Mouse (Mus musculus) intestine, embryonic 14.5 days (tissue): ENCODE results near the gene Eef2k. TPM values are rescaled to one million over a fixed set of nuclear protein-coding genes. Genes with fewer than 3 reads are reported as not detected.
A peak's percentile ranks its signal among the peaks of the same experiment; 100 is the strongest.

Source experiments
- ATAC-seq: fragments of 200-750 bp; cut with Nextera tagmentation; replicated peaks from 2 replicates; pipeline ENCODE4 v1.8.0; 2017; ENCODE audit warnings: low read depth, moderate number of reproducible peaks, moderate TSS enrichment, moderate library complexity; ENCODE audit not compliant: low FRiP score, low TSS enrichment
- DNase-seq: peaks from one replicate; pipeline ENCODE4 v3.0.0-alpha.2; 2018; ENCODE audit warnings: low spot score
- H3K27ac ChIP-seq: fragments of 300-500 bp; sonication (generic); 2 replicates; pipeline ENCODE4 v1.5.1; 2014; ENCODE audit warnings: low read depth, mild to moderate bottlenecking, control low read depth
- H3K27me3 ChIP-seq: fragments of 300-500 bp; sonication (generic); replicated peaks from 2 replicates; pipeline ENCODE4 v1.6.1; 2014; ENCODE audit warnings: low read length, control low read depth; ENCODE audit not compliant: control insufficient read depth, insufficient read depth
- H3K36me3 ChIP-seq: fragments of 300-500 bp; sonication (generic); 2 replicates; pipeline ENCODE4 v1.6.1; 2014; ENCODE audit warnings: low read length, control low read depth; ENCODE audit not compliant: control insufficient read depth, insufficient read depth
- H3K4me1 ChIP-seq: fragments of 300-500 bp; sonication (generic); replicated peaks from 2 replicates; pipeline ENCODE4 v1.6.1; 2014; ENCODE audit warnings: low read length, control low read depth, mixed read lengths; ENCODE audit not compliant: control insufficient read depth, insufficient read depth
- H3K4me2 ChIP-seq: fragments of 300-500 bp; sonication (generic); 2 replicates; pipeline ENCODE4 v1.6.1; 2014; ENCODE audit warnings: low read length
- H3K4me3 ChIP-seq: fragments of 300-500 bp; sonication (generic); 2 replicates; pipeline ENCODE4 v1.5.1; 2014; ENCODE audit warnings: low read depth, low read length, control low read depth, mixed read lengths
- H3K9ac ChIP-seq: fragments of 300-500 bp; sonication (generic); 2 replicates; pipeline ENCODE4 v1.6.1; 2014; ENCODE audit warnings: mild to moderate bottlenecking, low read length
- H3K9me3 ChIP-seq: fragments of 300-500 bp; sonication (generic); 2 replicates; pipeline ENCODE4 v1.6.1; 2016; ENCODE audit warnings: low read length, control low read depth; ENCODE audit not compliant: control insufficient read depth
- WGBS: fragments of 180-500 bp; shearing (Covaris S2); extraction: QIAGEN DNeasy Blood & Tissue Kit; methylation state at CpG from one replicate; pipeline ENCODE4 v1.1.7; 2014; 5-methylcytosine and 5-hydroxymethylcytosine counted together
- polyA plus RNA-seq: library from polyadenylated mRNA; unstranded; fragments of >200 nt; fragmentation: Nextera tagmentation; extraction: Ambion mirVana; gene quantifications from 2 replicates; pipeline ENCODE4 v1.2.1, GENCODE M21; 2014

Gene Eef2k
- polyA plus RNA-seq, 1 experiment from 2014 or later, result 18.8 TPM

- Histone ChIP-seq H3K27ac (no peak overlapping the region), H3K36me3 (no peaks in the 10 kb centered on the region), H3K4me2 (no peak overlapping the region), H3K9ac (no peak overlapping the region), H3K4me1 (no peaks in the 10 kb centered on the region; the same call in 1 of the 2 replicates), H3K4me3 (no peak overlapping the region), H3K9me3 (no peaks in the 10 kb centered on the region), H3K27me3 (no peaks in the 10 kb centered on the region)
- 63% methylated on average over 5 of the region's 5 CpGs for WGBS
- DNase-seq, result no peak
- ATAC-seq, result no peak
Measured at GRCm38 (mm10) chr7:120838436-120839160, 4.0 kb upstream of the Eef2k start.

DNA sequence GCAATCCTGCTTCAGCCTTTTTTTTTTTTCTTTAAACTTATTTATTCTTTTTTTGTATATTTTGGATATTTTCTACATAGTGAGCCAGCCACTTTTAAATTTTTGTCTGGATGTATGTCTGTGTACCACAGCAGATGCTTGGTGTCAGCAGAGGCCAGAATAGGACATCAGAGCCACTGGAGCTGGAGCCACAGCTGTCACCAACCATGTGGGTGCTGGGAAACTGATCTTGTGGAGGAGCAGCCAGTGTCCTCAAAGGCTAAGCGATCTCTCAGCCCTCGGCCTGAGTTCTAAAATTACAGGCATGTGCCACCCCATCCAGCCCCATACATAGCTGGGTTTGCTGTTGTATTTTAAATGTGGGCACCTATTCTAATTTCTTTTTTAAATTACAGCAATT, 2.8 kb upstream of the Eef2k start:
- 88% methylated on average over 2 of the region's 2 CpGs for WGBS
- Histone ChIP-seq H3K4me1 (peaks cover 8% of the 10 kb centered on the region; the same call in 1 of the 2 replicates), H3K4me3 (no peak overlapping the region), H3K27me3 (no peaks in the 10 kb centered on the region), H3K36me3 (no peaks in the 10 kb centered on the region), H3K4me2 (no peak overlapping the region), H3K27ac (no peak overlapping the region), H3K9me3 (no peaks in the 10 kb centered on the region), H3K9ac (no peak overlapping the region)
- ATAC-seq (no peak), DNase-seq (no peak)

- DNase-seq (peak; percentile 91), ATAC-seq (peak; percentile 70)
- no peaks in the 10 kb centered on the region for H3K27me3 ChIP-seq
- no peaks in the 10 kb centered on the region for H3K9me3 ChIP-seq
- H3K9ac ChIP-seq, result peak overlapping the region; percentile 83
- 0% methylated on average over 37 of the region's 40 CpGs for WGBS
- peak overlapping the region; percentile 94 for H3K27ac ChIP-seq
- peaks cover 11% of the 10 kb centered on the region; the same call in 1 of the 2 replicates for H3K4me1 ChIP-seq
- peak overlapping the region; percentile 72 for H3K4me3 ChIP-seq
- H3K36me3 ChIP-seq, result peaks cover 4% of the 10 kb centered on the region; the same call in 1 of the 2 replicates
- H3K4me2 ChIP-seq, result peak overlapping the region; percentile 71
Measured at GRCm38 (mm10) chr7:120843037-120843621, 498 bp downstream of the Eef2k start.

DNA sequence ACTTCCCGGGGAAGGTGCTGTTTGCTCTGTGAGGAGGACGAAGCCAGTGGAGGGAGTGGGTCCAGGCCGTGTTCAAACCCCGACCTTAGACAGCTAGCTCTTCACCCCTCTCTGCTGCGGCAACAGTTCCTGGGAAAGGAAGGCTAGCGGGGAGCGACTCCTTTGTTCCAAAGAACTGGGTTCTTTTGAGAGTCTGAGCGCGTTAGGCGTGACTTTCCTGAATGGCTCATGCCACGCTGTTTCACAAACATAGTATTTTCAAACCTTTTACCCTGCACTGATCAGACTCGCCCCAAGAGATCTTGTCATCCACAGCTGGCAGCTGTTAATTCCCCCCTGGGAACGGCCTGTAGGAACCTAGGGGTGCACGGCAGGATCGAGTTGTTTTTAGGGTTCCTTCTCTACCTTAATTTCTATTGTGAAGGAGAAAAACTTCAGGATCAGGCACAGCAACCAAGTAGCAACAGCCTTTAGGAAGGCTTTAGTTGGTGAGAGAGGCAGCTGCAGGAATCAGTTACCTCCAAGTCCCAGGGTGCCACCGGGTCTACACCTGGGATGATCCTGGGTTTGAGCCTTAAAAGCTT, 1.3 kb downstream of the Eef2k start:
- 6% methylated on average over 16 of the region's 16 CpGs for WGBS
- ATAC-seq (no peak), DNase-seq (no peak)
- Histone ChIP-seq H3K9me3 (no peaks in the 10 kb centered on the region), H3K9ac (peak overlapping the region; percentile 83), H3K4me3 (peak overlapping the region; percentile 72), H3K27me3 (no peaks in the 10 kb centered on the region), H3K4me2 (peak overlapping the region; percentile 71), H3K36me3 (peaks cover 4% of the 10 kb centered on the region; the same call in 1 of the 2 replicates), H3K4me1 (peaks cover 11% of the 10 kb centered on the region; the same call in 1 of the 2 replicates), H3K27ac (peak overlapping the region; percentile 94; the same call in 1 of the 2 replicates)

DNA sequence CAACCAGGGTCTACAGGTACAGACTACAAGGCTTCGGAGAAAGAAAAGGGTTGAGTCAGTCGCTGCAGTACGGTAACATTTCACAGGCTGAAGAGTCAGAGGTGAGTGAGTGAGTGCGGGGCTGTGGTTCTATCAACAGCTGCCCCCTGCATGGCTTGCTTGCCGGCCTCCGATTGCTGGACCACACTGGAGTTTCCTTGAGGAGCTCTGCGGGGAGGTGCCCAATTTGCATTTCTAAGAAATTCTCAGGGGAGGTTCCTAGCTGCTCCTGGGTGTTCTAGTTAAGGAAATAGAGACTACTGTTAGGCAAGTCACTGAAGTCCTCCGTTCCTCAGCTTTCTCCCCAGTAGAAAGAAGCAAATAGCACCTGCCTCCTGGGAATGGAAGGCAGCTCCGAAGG, 2.1 kb downstream of the Eef2k start:
- peak overlapping the region; percentile 71 for H3K4me2 ChIP-seq
- 33% methylated on average over 9 of the region's 9 CpGs for WGBS
- no peak for DNase-seq
- H3K9ac ChIP-seq, result 0 out of 2 replicates have a peak overlapping the region, but pooled peaks have one; percentile 83
- H3K9me3 ChIP-seq, result no peaks in the 10 kb centered on the region
- no peak for ATAC-seq
- H3K4me1 ChIP-seq, result peaks cover 11% of the 10 kb centered on the region; the same call in 1 of the 2 replicates
- H3K36me3 ChIP-seq, result peaks cover 4% of the 10 kb centered on the region; the same call in 1 of the 2 replicates
- H3K27ac ChIP-seq, result no peak overlapping the region
- H3K27me3 ChIP-seq, result no peaks in the 10 kb centered on the region
- H3K4me3 ChIP-seq, result peak overlapping the region; percentile 72

DNA sequence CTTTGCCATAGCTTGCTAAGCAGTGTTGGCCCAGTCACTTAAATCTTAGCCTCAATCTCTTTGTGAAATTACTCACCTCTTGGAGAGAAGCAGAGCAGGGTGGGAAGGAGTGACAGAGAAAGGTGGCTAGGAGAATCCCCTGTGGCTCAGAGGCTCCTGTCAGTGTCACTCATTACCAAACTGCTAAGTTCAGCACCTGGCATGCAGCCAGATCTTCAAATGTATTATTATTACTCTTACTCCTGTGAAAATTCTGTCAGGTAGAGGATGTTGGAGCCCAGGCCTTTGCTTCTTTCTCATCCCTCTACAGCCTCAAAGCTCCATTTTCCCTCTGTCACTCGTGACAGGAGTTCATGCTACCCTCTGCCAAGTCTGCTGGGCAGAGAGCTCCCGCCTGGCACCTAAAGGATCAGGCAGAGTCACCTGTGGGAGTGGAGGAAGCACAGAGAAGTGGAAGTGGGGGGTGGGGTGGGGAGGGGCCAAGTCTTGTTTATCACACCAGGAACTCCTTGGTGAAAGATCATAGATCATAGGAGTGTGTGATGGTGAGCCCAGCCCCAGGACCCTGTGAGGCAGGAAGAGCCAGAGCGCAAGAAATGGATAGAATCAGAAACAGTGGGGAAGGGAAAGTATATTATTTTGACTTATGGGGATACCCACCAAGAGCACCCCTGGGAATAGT, 6.3 kb downstream of the Eef2k start:
- no peak overlapping the region for H3K4me3 ChIP-seq
- H3K4me2 ChIP-seq, result no peak overlapping the region
- no peaks in the 10 kb centered on the region for H3K9me3 ChIP-seq
- H3K36me3 ChIP-seq, result peaks cover 4% of the 10 kb centered on the region; the same call in 1 of the 2 replicates
- H3K27ac ChIP-seq, result no peak overlapping the region
- H3K9ac ChIP-seq, result no peak overlapping the region
- peaks cover 11% of the 10 kb centered on the region; the same call in 1 of the 2 replicates for H3K4me1 ChIP-seq
- H3K27me3 ChIP-seq, result no peaks in the 10 kb centered on the region
- 69% methylated on average over 3 of the region's 3 CpGs for WGBS
- no peak for DNase-seq
- ATAC-seq, result no peak

DNA sequence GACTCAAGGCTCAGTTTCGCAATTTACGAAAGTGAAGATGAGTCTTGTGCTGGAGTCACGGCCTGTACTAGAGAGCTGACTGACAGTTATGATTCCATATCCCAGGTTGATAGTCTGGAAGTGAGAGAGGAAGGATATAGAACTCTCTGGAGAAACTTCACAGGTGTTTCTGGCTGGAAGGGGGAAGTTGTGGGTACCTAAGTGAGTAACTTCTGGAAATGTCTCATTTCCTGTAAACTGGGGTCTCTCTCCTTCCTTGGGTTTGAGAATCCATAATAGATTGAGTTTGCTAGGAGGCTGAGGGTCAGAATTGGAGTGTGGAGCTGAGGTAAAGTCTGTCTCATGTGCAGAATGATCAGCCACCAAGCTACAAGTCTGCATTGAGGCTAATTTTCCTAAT, 7.5 kb downstream of the Eef2k start:
- H3K4me2 ChIP-seq, result no peak overlapping the region
- no peak overlapping the region for H3K27ac ChIP-seq
- 89% methylated on average over 3 of the region's 3 CpGs for WGBS
- H3K9me3 ChIP-seq, result no peaks in the 10 kb centered on the region
- peaks cover 4% of the 10 kb centered on the region; the same call in 1 of the 2 replicates for H3K36me3 ChIP-seq
- H3K4me1 ChIP-seq, result no peaks in the 10 kb centered on the region
- H3K27me3 ChIP-seq, result no peaks in the 10 kb centered on the region
- no peak overlapping the region for H3K4me3 ChIP-seq
- DNase-seq, result no peak
- H3K9ac ChIP-seq, result no peak overlapping the region
- ATAC-seq, result no peak

GRCm38 (mm10) chr7:120859854-120860253, 17.2 kb downstream of the Eef2k start:
- Histone ChIP-seq H3K9ac (no peak overlapping the region), H3K4me1 (peaks cover 33% of the 10 kb centered on the region), H3K4me3 (no peak overlapping the region), H3K27ac (no peak overlapping the region), H3K36me3 (peaks cover 11% of the 10 kb centered on the region; the same call in 1 of the 2 replicates), H3K4me2 (no peak overlapping the region), H3K9me3 (no peaks in the 10 kb centered on the region), H3K27me3 (no peaks in the 10 kb centered on the region)
- 83% methylated on average over 11 of the region's 11 CpGs for WGBS
- no peak for DNase-seq
- ATAC-seq, result no peak
